Mouse (Mus musculus) kidney, embryonic 14.5 days (tissue): ENCODE measurements around the gene Usp49. TPM values are rescaled to one million over a fixed set of nuclear protein-coding genes. Genes with fewer than 3 reads are reported as not detected.

Source experiments
- ATAC-seq: fragments of 200-750 bp; cut with Nextera tagmentation; 2 replicates; pipeline ENCODE4 v1.8.0; 2017; ENCODE audit warnings: moderate number of reproducible peaks, mild to moderate bottlenecking, moderate TSS enrichment, moderate library complexity; ENCODE audit not compliant: low FRiP score, low TSS enrichment
- H3K27ac ChIP-seq: fragments of 300-500 bp; sonication (generic); 2 replicates; pipeline ENCODE4 v1.5.1; 2014; ENCODE audit warnings: low read depth, mild to moderate bottlenecking, low read length, moderate library complexity, mixed read lengths
- H3K27me3 ChIP-seq: fragments of 300-500 bp; sonication (generic); 2 replicates; pipeline ENCODE4 v1.6.1; 2014; ENCODE audit warnings: mild to moderate bottlenecking, low read length; ENCODE audit not compliant: control insufficient read depth, insufficient read depth
- H3K36me3 ChIP-seq: fragments of 300-500 bp; sonication (generic); 2 replicates; pipeline ENCODE4 v1.6.1; 2014; ENCODE audit warnings: low read length, mixed read lengths; ENCODE audit not compliant: control insufficient read depth, insufficient read depth
- H3K4me1 ChIP-seq: fragments of 300-500 bp; sonication (generic); 2 replicates; pipeline ENCODE4 v1.6.1; 2014; ENCODE audit warnings: low read length, mixed read lengths; ENCODE audit not compliant: control insufficient read depth, insufficient read depth
- H3K4me2 ChIP-seq: fragments of 300-500 bp; sonication (generic); replicated peaks from 2 replicates; pipeline ENCODE4 v1.6.1; 2014; ENCODE audit warnings: low read depth, mild to moderate bottlenecking, low read length
- H3K4me3 ChIP-seq: fragments of 300-500 bp; sonication (generic); 2 replicates; pipeline ENCODE4 v1.5.1; 2014; ENCODE audit warnings: mild to moderate bottlenecking, low read length
- H3K9ac ChIP-seq: fragments of 300-500 bp; sonication (generic); 2 replicates; pipeline ENCODE4 v1.6.1; 2014; ENCODE audit warnings: low read depth, mild to moderate bottlenecking, low read length, moderate library complexity
- H3K9me3 ChIP-seq: fragments of 300-500 bp; sonication (generic); 2 replicates; pipeline ENCODE4 v1.6.1; 2016; ENCODE audit warnings: low read length; ENCODE audit not compliant: control insufficient read depth
- WGBS: fragments of 180-500 bp; shearing (Covaris S2); extraction: QIAGEN DNeasy Blood & Tissue Kit; methylation state at CpG from one replicate; pipeline ENCODE4 v1.1.7; 2014; 5-methylcytosine and 5-hydroxymethylcytosine counted together
- polyA plus RNA-seq: library from polyadenylated mRNA; unstranded; fragments of >200 nt; fragmentation: Nextera tagmentation; extraction: Ambion mirVana; gene quantifications from 2 replicates; pipeline ENCODE4 v1.2.1, GENCODE M21; 2014

Gene Usp49
- polyA plus RNA-seq, 1 experiment from 2014 or later = 6.6 TPM

GRCm38 (mm10) chr17:47628851-47629676, 1.4 kb upstream of the Usp49 start:
- Histone ChIP-seq H3K27ac (peak overlapping the region; percentile 85), H3K4me2 (peak overlapping the region; percentile 94), H3K27me3 (no peaks in the 10 kb centered on the region), H3K9me3 (no peaks in the 10 kb centered on the region), H3K9ac (peak overlapping the region; percentile 54), H3K4me3 (peak overlapping the region; percentile 73), H3K36me3 (peaks cover 19% of the 10 kb centered on the region), H3K4me1 (peaks cover 24% of the 10 kb centered on the region)
- under 1% methylated on average over 58 of the region's 63 CpGs for WGBS
- peak; percentile 93 for ATAC-seq

- no peaks in the 10 kb centered on the region for H3K9me3 ChIP-seq
- H3K4me1 ChIP-seq = peaks cover 24% of the 10 kb centered on the region
- WGBS = under 1% methylated on average over 60 of the region's 61 CpGs
- peak overlapping the region; percentile 73 for H3K4me3 ChIP-seq
- no peaks in the 10 kb centered on the region for H3K27me3 ChIP-seq
- peaks cover 15% of the 10 kb centered on the region; the same call in 1 of the 2 replicates for H3K36me3 ChIP-seq
- H3K4me2 ChIP-seq = peak overlapping the region; percentile 94
- peak overlapping the region; percentile 54 for H3K9ac ChIP-seq
- H3K27ac ChIP-seq = peak overlapping the region; percentile 85
- peak; percentile 24 for ATAC-seq
Observed at GRCm38 (mm10) chr17:47629717-47630677, 493 bp upstream of the Usp49 start.

- Histone ChIP-seq H3K36me3 (peaks cover 4% of the 10 kb centered on the region; the same call in 1 of the 2 replicates), H3K4me1 (peaks cover 24% of the 10 kb centered on the region), H3K27ac (no peak overlapping the region), H3K4me2 (no peak overlapping the region), H3K4me3 (no peak overlapping the region), H3K9me3 (no peaks in the 10 kb centered on the region), H3K9ac (no peak overlapping the region), H3K27me3 (no peaks in the 10 kb centered on the region)
- 63% methylated on average over 4 of the region's 4 CpGs for WGBS
- ATAC-seq = no peak
Observed at GRCm38 (mm10) chr17:47632181-47632840, 1.8 kb downstream of the Usp49 start.

- Histone ChIP-seq H3K4me3 (no peak overlapping the region), H3K4me1 (peaks cover 16% of the 10 kb centered on the region), H3K36me3 (peaks cover 4% of the 10 kb centered on the region; the same call in 1 of the 2 replicates), H3K4me2 (no peak overlapping the region), H3K27ac (no peak overlapping the region), H3K9ac (no peak overlapping the region), H3K9me3 (no peaks in the 10 kb centered on the region), H3K27me3 (no peaks in the 10 kb centered on the region)
- 72% methylated on average over 7 of the region's 7 CpGs for WGBS
- no peak for ATAC-seq
Observed at GRCm38 (mm10) chr17:47633999-47634770, 3.7 kb downstream of the Usp49 start.

GRCm38 (mm10) chr17:47642992-47643391, 12.5 kb downstream of the Usp49 start:
- Histone ChIP-seq H3K4me3 (no peak overlapping the region), H3K9me3 (no peaks in the 10 kb centered on the region), H3K4me2 (no peak overlapping the region), H3K36me3 (no peaks in the 10 kb centered on the region), H3K4me1 (no peaks in the 10 kb centered on the region), H3K27me3 (no peaks in the 10 kb centered on the region), H3K27ac (no peak overlapping the region), H3K9ac (no peak overlapping the region)
- no peak for ATAC-seq
- WGBS = 76% methylated on average over 2 of the region's 2 CpGs

- Histone ChIP-seq H3K4me3 (no peak overlapping the region), H3K4me1 (no peaks in the 10 kb centered on the region), H3K9ac (no peak overlapping the region), H3K4me2 (no peak overlapping the region), H3K9me3 (no peaks in the 10 kb centered on the region), H3K27me3 (no peaks in the 10 kb centered on the region), H3K27ac (no peak overlapping the region), H3K36me3 (no peaks in the 10 kb centered on the region; the same call in 1 of the 2 replicates)
- no peak for ATAC-seq
- WGBS = 90% methylated on average over 1 of the region's 1 CpGs
Observed at GRCm38 (mm10) chr17:47646683-47647082, 16.2 kb downstream of the Usp49 start.

GRCm38 (mm10) chr17:47648966-47649365, 18.5 kb downstream of the Usp49 start:
- H3K36me3 ChIP-seq = no peaks in the 10 kb centered on the region; the same call in 1 of the 2 replicates
- H3K4me3 ChIP-seq = no peak overlapping the region
- WGBS = 63% methylated on average over 4 of the region's 4 CpGs
- ATAC-seq = no peak
- H3K4me2 ChIP-seq = no peak overlapping the region
- H3K4me1 ChIP-seq = no peaks in the 10 kb centered on the region
- H3K9me3 ChIP-seq = no peaks in the 10 kb centered on the region
- H3K9ac ChIP-seq = no peak overlapping the region
- H3K27ac ChIP-seq = no peak overlapping the region
- no peaks in the 10 kb centered on the region for H3K27me3 ChIP-seq

- no peak overlapping the region for H3K4me3 ChIP-seq
- 84% methylated on average over 2 of the region's 2 CpGs for WGBS
Observed at GRCm38 (mm10) chr17:47651953-47652352, 21.5 kb downstream of the Usp49 start.

More at GRCm38 (mm10) chr17:47651953-47652352, 21.5 kb downstream of the Usp49 start:
- H3K36me3 ChIP-seq = no peaks in the 10 kb centered on the region; the same call in 1 of the 2 replicates
- ATAC-seq = no peak
- H3K4me2 ChIP-seq = no peak overlapping the region
- H3K9me3 ChIP-seq = no peaks in the 10 kb centered on the region
- H3K27ac ChIP-seq = no peak overlapping the region
- no peaks in the 10 kb centered on the region for H3K27me3 ChIP-seq
- H3K9ac ChIP-seq = no peak overlapping the region
- no peaks in the 10 kb centered on the region for H3K4me1 ChIP-seq
